Mouse (Mus musculus) embryonic facial prominence, embryonic 15.5 days (tissue): ENCODE measurements around the gene Gnrhr. TPM values are rescaled to one million over a fixed set of nuclear protein-coding genes. Genes with fewer than 3 reads are reported as not detected.

Experiments used
- ATAC-seq: fragments of 200-750 bp; cut with Nextera tagmentation; 2 replicates; pipeline ENCODE4 v1.8.0; 2017; ENCODE audit warnings: low read depth, moderate TSS enrichment; ENCODE audit not compliant: insufficient number of reproducible peaks, low FRiP score, low TSS enrichment
- H3K27ac ChIP-seq: fragments of 300-500 bp; sonication (generic); replicated peaks from 2 replicates; pipeline ENCODE4 v1.5.1; 2015; ENCODE audit warnings: mild to moderate bottlenecking, inconsistent platforms
- H3K27me3 ChIP-seq: fragments of 300-500 bp; sonication (generic); 2 replicates; pipeline ENCODE4 v1.6.1; 2015; ENCODE audit warnings: inconsistent platforms
- H3K36me3 ChIP-seq: fragments of 300-500 bp; sonication (generic); 2 replicates; pipeline ENCODE4 v1.6.1; 2015; ENCODE audit warnings: mild to moderate bottlenecking, inconsistent platforms
- H3K4me1 ChIP-seq: fragments of 300-500 bp; sonication (generic); 2 replicates; pipeline ENCODE4 v1.6.1; 2015; ENCODE audit warnings: inconsistent platforms
- H3K4me2 ChIP-seq: fragments of 300-500 bp; sonication (generic); replicated peaks from 2 replicates; pipeline ENCODE4 v1.6.1; 2015; ENCODE audit warnings: mild to moderate bottlenecking, inconsistent platforms
- H3K4me3 ChIP-seq: fragments of 300-500 bp; sonication (generic); replicated peaks from 2 replicates; pipeline ENCODE4 v1.5.1; 2015; ENCODE audit warnings: mild to moderate bottlenecking, inconsistent platforms
- H3K9ac ChIP-seq: fragments of 300-500 bp; sonication (generic); 2 replicates; pipeline ENCODE4 v1.6.1; 2015; ENCODE audit warnings: inconsistent platforms
- H3K9me3 ChIP-seq: fragments of 300-500 bp; sonication (generic); replicated peaks from 2 replicates; pipeline ENCODE4 v1.6.1; 2016; ENCODE audit warnings: inconsistent platforms
- WGBS: fragments of 180-500 bp; shearing (Covaris S2); methylation state at CpG from one replicate; pipeline ENCODE4 v1.1.7; 2015; 5-methylcytosine and 5-hydroxymethylcytosine counted together
- polyA plus RNA-seq: library from polyadenylated mRNA; unstranded; fragments of >200 nt; fragmentation: Nextera tagmentation; extraction: Ambion mirVana; gene quantifications from 2 replicates; pipeline ENCODE4 v1.2.1, GENCODE M21; 2015

Gnrhr gene
- polyA plus RNA-seq: not detected in 2 replicates

GRCm38 (mm10) chr5:86197801-86198200 is at the start of gene Gnrhr:
TSS of gene Gnrhr (minus strand) at chr5:86197901.
- ATAC-seq: no peak
- no peaks in the 10 kb centered on the region for H3K27me3 ChIP-seq
- no peak within 1 kb of the TSS for H3K9ac ChIP-seq
- no peak within 1 kb of the TSS for H3K27ac ChIP-seq
- 91% methylated on average over 10 of the region's 10 CpGs for WGBS
- no peaks in the 10 kb centered on the region for H3K4me1 ChIP-seq
- no peaks in the 10 kb centered on the region for H3K36me3 ChIP-seq
- no peak within 1 kb of the TSS for H3K4me2 ChIP-seq
- no peak within 1 kb of the TSS for H3K4me3 ChIP-seq
- H3K9me3 ChIP-seq: no peaks in the 10 kb centered on the region

DNA sequence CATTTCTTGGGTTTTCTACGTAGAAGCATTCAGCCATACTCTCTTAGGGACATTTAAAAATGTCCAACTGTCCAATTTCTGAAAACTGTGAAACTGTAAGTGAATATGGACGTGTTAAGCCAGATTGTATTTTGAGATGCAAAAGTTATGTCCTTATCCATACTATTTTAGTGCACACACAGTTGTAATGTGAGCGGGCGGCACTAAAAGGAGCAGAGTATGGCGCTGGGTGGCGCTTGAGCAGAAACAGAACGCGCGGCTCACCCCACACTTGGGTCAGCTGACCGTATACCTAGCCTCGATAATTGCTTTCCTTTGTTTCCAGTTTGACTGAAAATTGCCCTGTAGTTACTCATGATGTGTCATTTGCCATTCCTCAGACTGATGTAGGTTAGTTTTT is 48.9 kb upstream of the Gnrhr start:
- no peak overlapping the region for H3K27ac ChIP-seq
- H3K9ac ChIP-seq: no peak overlapping the region
- H3K27me3 ChIP-seq: no peaks in the 10 kb centered on the region
- no peak overlapping the region for H3K4me3 ChIP-seq
- 90% methylated on average over 11 of the region's 11 CpGs for WGBS
- ATAC-seq: no peak
- H3K9me3 ChIP-seq: no peaks in the 10 kb centered on the region
- H3K4me1 ChIP-seq: no peaks in the 10 kb centered on the region
- no peaks in the 10 kb centered on the region for H3K36me3 ChIP-seq
- H3K4me2 ChIP-seq: no peak overlapping the region

- Histone ChIP-seq H3K27me3 (no peaks in the 10 kb centered on the region), H3K27ac (no peak overlapping the region), H3K36me3 (no peaks in the 10 kb centered on the region), H3K4me3 (no peak overlapping the region), H3K9me3 (no peaks in the 10 kb centered on the region), H3K4me1 (no peaks in the 10 kb centered on the region), H3K9ac (no peak overlapping the region), H3K4me2 (no peak overlapping the region)
- ATAC-seq: no peak
- WGBS: 67% methylated on average over 1 of the region's 1 CpGs
Observed at GRCm38 (mm10) chr5:86244880-86245279, 47.2 kb upstream of the Gnrhr start.

DNA sequence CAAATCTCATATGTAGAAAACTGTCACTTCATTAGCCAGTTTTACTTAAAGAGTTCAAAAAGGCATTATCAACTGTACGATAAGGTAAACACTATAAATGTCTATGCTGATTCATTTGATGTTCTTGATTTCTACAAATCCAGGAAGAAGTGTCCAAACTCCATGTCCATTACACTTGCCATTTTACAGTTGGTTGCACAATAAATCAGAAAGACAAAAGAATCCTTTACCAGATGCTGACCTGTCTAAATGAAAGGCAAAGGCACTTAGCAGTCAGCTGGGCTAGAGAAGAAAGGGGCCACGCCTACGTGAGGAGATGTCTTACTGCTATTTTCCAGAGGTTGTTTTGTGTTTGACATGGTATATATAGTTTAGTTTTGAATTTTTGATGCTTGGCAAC is 46.6 kb upstream of the Gnrhr start:
- WGBS: 80% methylated on average over 3 of the region's 3 CpGs

GRCm38 (mm10) chr5:86227156-86227853 is 29.6 kb upstream of the Gnrhr start:
- H3K4me3 ChIP-seq: no peak overlapping the region
- no peaks in the 10 kb centered on the region for H3K36me3 ChIP-seq
- no peaks in the 10 kb centered on the region for H3K27me3 ChIP-seq
- no peaks in the 10 kb centered on the region for H3K9me3 ChIP-seq
- H3K4me1 ChIP-seq: no peaks in the 10 kb centered on the region
- ATAC-seq: no peak
- no peak overlapping the region for H3K4me2 ChIP-seq
- 66% methylated on average over 5 of the region's 5 CpGs for WGBS
- no peak overlapping the region for H3K27ac ChIP-seq
- no peak overlapping the region for H3K9ac ChIP-seq

More for the DNA sequence above, 46.6 kb upstream of the Gnrhr start:
- no peaks in the 10 kb centered on the region for H3K4me1 ChIP-seq
- no peak overlapping the region for H3K27ac ChIP-seq
- no peak for ATAC-seq
- H3K9ac ChIP-seq: no peak overlapping the region
- no peak overlapping the region for H3K4me3 ChIP-seq
- no peak overlapping the region for H3K4me2 ChIP-seq
- H3K27me3 ChIP-seq: no peaks in the 10 kb centered on the region
- H3K9me3 ChIP-seq: no peaks in the 10 kb centered on the region
- no peaks in the 10 kb centered on the region for H3K36me3 ChIP-seq

DNA sequence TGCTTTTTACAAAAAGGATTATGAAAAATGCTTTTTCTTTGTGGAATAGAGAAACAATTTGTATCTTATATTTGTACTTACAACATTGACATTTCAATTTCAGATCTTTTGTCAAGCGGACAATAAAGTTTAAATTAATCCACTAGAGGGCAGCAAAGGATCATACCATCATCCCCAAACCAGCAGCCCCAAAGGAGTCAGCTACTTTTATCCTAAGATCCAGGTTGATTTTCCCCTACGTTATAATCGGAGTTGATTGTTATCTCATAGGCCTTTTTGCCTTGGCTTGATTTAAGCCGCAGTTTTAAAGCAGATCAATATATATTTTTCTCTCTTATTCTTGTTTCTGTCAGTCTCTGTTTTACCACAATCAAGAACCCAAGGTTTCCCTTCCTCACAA is 6.3 kb downstream of the Gnrhr start:
- Histone ChIP-seq H3K9me3 (no peaks in the 10 kb centered on the region), H3K27me3 (no peaks in the 10 kb centered on the region), H3K27ac (no peak overlapping the region), H3K4me1 (no peaks in the 10 kb centered on the region), H3K4me2 (no peak overlapping the region), H3K9ac (no peak overlapping the region), H3K36me3 (no peaks in the 10 kb centered on the region), H3K4me3 (no peak overlapping the region)
- WGBS: 8% methylated on average over 4 of the region's 4 CpGs
- ATAC-seq: no peak

DNA sequence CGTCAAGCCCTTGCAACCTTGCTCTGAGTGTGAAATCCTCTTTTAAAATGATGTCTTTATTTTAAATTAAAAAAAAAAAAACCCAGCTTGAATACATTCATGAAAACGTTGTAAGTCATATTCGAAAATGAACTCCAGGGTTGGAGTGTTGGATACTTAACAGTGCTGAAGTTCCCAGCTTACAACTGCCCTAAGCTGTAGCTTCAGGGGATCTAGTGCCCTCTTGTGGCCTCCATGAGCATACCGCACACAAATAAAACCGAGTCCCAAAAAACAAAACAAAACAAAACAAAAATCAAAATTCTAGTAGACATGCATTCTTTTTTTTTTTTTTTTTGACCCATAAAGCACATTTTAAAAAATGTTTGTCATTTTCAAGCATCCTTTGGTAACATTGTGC is 6.9 kb downstream of the Gnrhr start:
- Histone ChIP-seq H3K27me3 (no peaks in the 10 kb centered on the region), H3K9ac (no peak overlapping the region), H3K4me1 (no peaks in the 10 kb centered on the region), H3K9me3 (no peaks in the 10 kb centered on the region), H3K4me2 (no peak overlapping the region), H3K4me3 (no peak overlapping the region), H3K27ac (no peak overlapping the region), H3K36me3 (no peaks in the 10 kb centered on the region)
- 21% methylated on average over 5 of the region's 5 CpGs for WGBS
- no peak for ATAC-seq

DNA sequence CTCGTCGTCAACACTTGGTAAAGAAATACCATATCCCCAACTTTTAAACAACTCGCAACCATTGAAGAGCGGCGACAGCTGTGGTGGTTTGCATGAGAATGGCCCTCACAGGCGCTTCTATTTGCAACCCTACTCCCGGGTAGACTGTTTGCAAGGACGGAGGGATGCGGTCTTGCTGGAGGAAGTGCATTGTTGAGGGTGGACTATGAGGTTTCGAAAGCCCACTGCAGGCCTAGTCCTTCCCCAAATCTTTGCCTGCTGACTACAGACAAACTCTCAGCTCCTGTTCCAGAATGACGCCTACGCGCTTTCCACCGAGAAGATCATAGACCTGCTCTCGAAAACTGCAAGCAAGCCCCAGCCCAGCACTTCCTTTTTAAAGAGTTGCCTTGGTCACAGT is 7.4 kb downstream of the Gnrhr start:
- ATAC-seq: no peak
- Histone ChIP-seq H3K9me3 (no peaks in the 10 kb centered on the region), H3K36me3 (no peaks in the 10 kb centered on the region), H3K27me3 (no peaks in the 10 kb centered on the region), H3K9ac (no peak overlapping the region), H3K4me3 (no peak overlapping the region), H3K4me2 (no peak overlapping the region), H3K4me1 (no peaks in the 10 kb centered on the region), H3K27ac (no peak overlapping the region)
- 44% methylated on average over 15 of the region's 15 CpGs for WGBS

GRCm38 (mm10) chr5:86187441-86187840 is 10.3 kb downstream of the Gnrhr start:
- Histone ChIP-seq H3K4me1 (no peaks in the 10 kb centered on the region), H3K27me3 (no peaks in the 10 kb centered on the region), H3K9ac (no peak overlapping the region), H3K27ac (no peak overlapping the region), H3K9me3 (no peaks in the 10 kb centered on the region), H3K36me3 (no peaks in the 10 kb centered on the region), H3K4me3 (no peak overlapping the region), H3K4me2 (no peak overlapping the region)
- 81% methylated on average over 6 of the region's 6 CpGs for WGBS
- ATAC-seq: no peak

DNA sequence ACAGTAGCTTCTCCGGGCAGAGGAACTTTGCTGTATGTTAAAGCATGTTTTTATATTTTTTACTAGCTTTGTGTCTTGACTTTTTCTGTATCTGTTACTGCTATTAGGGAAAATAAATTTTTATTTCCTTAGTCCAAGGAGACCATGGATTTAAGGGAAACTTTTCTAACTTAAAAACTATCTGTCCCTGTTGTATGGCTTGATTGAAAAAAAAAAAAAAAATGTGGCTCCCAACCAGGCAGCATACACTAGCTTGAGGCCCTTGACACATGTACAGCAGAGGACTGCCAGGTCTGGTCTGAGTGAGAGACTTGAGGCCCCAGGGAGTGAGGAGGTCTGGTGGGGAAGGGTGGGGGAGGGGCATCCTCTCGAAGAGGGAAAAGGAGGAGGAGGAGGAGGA is 23.9 kb downstream of the Gnrhr start:
- no peak overlapping the region for H3K27ac ChIP-seq

GRCm38 (mm10) chr5:86172449-86173161 is 25.1 kb downstream of the Gnrhr start, which contains the start of gene Uba6:
TSS of gene Uba6 (minus strand) at chr5:86172803.
- WGBS: under 1% methylated on average over 67 of the region's 67 CpGs
- H3K27me3 ChIP-seq: no peaks in the 10 kb centered on the region
- H3K27ac ChIP-seq: peak within 1 kb of the TSS; percentile 98
- peak; percentile 100 for ATAC-seq
- H3K4me3 ChIP-seq: peak within 1 kb of the TSS; percentile 93
- no peaks in the 10 kb centered on the region for H3K9me3 ChIP-seq
- H3K4me1 ChIP-seq: peaks cover 7% of the 10 kb centered on the region; the same call in 1 of the 2 replicates
- H3K4me2 ChIP-seq: peak within 1 kb of the TSS; percentile 64
- peaks cover 9% of the 10 kb centered on the region; the same call in 1 of the 2 replicates for H3K36me3 ChIP-seq
- peak within 1 kb of the TSS; percentile 72 for H3K9ac ChIP-seq

More for the DNA sequence above, 23.9 kb downstream of the Gnrhr start:
- peaks cover 7% of the 10 kb centered on the region; the same call in 1 of the 2 replicates for H3K4me1 ChIP-seq
- 51% methylated on average over 2 of the region's 2 CpGs for WGBS
- no peaks in the 10 kb centered on the region for H3K27me3 ChIP-seq
- no peak for ATAC-seq
- H3K9me3 ChIP-seq: no peaks in the 10 kb centered on the region
- no peak overlapping the region for H3K9ac ChIP-seq
- 0 out of 2 replicates have a peak, but pooled peaks cover 4% of the 10 kb centered on the region for H3K36me3 ChIP-seq
- H3K4me3 ChIP-seq: no peak overlapping the region
- no peak overlapping the region for H3K4me2 ChIP-seq
